Mouse (Mus musculus) CD4-positive helper T cell, adult 2 months (primary cell): ENCODE data around the gene Mitf.

ENCODE experiments used
- DNase-seq: peaks from one replicate; pipeline ENCODE4 v3.0.0-alpha.2; 2012; ENCODE audit warnings: low read depth, missing footprints, low spot score

Gene Mitf

DNA sequence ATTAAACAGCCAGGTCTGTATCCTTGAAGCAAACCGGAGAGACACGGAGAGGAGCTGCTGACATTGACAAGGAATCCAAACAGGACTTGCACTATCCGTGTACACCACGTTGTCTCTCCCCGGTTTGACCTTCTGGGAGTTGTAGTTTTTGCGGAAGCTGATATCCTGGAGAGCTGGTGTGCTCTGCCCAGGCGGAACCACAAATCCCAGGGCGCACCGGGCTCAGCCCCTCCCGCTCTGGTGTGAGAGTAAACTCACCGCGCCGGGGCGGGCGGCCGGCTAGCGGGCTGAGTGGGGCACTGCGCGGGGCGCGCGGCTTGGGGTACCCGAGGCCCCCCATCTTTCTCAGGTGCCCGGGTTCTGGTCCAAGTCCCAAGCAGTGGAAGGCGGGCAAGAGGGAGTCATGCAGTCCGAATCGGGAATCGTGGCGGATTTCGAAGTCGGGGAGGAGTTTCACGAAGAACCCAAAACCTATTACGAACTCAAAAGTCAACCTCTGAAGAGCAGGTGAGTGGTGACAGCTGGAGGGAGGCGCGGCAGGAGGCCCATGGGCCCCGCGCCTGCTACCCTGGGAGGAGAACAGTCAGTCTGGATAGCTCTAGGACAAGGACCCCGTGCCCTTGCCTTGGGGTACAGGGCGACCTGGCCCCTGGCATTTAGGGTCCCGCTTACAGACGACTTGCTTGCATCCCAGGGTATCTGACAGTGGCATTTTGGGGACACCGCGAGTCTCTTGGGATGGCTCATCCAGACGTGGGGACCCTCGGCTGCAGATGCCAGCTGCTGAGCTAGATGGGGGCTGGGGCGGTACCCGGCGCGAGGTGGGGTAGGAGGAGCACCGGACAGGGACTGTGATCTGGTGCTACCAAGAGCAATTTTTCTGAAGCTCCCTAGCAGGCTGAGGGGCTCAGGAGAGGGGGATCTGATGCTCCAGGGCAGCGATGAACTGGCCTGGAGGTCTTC, at the start of gene Mitf:
Mitf (plus strand) TSS at position 272 of the 963 bp plus-strand sequence.
- DNase-seq: peak; percentile 91

DNA sequence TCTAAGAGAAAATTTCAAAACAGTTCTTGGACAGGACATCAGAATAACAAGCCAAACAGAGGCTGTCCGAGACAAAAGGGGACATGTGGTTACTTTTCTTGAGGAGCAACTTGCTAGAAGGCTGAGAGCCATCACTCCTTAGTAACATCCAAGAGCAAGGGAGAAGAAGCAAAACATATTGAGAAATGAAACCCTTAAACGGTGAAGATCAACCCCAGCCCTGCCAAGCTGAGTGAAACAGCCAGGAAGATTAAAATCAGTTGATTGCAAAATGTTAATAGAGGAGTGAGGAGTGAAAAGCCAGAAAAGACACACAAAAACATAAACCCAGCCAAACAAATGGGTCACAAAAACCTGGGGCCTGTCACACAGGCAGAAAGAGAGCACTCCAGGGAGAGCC, 49.5 kb upstream of the Mitf start:
- no peak for DNase-seq

DNA sequence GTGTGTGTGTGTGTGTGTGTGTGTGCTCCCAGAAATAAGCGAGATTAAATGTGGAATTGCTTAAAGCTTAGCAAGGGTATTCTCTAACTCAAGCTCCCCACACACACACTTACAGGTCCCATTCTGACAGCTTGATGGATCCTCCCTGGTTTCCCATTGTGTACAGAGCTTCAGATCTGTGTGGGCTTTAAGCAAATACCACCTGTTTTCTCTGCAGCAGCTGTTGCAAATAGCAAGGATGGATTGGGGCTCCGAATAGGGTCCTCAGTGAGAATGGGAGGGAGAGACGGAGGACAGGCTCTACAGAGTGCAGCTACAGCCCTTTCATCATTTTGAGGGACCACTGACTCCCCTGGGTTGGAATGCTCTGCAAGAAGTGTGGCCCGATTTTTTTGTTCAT, 48.0 kb upstream of the Mitf start:
- no peak for DNase-seq

DNA sequence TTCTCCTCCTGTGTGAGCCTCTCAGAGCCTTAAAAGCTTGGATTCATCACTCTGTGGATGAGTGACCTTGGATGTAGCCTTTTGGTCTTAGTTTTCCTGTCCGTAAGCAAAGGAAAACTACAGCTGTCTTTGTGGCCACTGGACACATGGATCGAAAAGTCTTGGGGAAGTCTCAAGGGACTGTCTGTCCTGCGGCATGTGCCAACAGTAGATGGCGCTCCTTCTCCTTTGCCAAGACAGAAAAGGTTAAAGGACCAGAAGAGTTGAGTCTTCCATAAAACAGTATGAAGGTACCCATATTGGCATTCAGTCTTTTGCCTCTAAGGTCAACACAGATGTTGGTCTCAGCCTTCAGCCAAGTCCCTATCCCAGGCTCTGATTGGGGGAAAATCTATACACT, 47.6 kb upstream of the Mitf start:
- DNase-seq: peak; percentile 12

DNA sequence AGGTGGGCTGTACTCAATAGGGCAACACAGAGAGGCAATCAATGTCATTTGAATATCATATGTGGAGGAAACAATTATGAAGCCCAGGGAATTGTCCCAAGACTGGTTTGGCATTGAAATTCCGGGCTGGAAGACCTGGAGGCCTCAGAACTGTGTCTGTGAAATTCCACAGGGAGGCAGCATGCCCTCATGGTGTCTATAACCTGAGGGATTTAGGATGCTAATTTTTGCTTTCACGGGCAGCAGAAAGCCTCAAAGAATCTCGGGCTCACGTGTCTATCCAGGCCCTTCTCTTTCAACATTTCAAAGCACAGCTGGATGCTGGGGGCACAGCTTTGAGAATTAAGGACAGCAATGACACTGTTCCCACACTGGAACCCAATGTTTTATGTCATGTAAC, 45.5 kb upstream of the Mitf start:
- DNase-seq: no peak

DNA sequence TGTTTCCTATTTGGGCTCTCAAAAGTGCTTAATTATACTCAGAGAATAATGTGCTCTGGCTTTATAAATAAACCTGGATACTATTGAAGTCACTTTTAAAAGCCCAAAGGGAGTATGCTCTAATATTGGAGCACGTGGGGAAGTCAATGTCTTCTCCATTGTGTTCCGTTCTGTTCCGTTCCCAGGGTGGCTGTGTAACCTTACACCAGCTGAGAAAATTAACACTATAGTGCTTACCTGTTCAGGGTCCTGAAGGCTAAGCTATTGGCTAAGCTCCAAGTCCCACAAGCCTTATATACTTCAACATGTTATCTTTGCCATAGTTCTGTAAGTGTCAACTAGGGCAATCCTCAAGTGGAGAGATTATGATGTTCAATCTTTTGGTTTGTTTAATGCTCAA, 42.9 kb upstream of the Mitf start:
- DNase-seq: no peak

DNA sequence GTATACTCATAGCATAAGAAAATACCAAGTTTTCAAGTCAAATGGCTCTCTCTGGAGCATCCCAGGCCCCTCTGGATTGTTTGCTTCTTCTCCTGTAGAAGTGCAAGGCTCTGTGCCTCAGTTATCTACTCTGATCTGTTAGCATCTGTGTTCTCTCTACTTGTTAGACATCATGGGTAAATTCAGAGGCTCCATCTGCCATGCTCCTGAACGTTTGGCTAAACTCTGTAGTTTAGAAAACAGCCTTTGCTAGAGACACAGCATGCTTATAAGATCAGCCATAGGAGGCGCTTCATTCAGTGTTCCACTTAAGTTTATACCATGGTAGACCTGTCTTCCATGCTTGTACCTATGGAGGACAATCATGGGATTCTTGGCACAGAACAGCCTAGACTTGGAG, 39.0 kb upstream of the Mitf start:
- DNase-seq: no peak

DNA sequence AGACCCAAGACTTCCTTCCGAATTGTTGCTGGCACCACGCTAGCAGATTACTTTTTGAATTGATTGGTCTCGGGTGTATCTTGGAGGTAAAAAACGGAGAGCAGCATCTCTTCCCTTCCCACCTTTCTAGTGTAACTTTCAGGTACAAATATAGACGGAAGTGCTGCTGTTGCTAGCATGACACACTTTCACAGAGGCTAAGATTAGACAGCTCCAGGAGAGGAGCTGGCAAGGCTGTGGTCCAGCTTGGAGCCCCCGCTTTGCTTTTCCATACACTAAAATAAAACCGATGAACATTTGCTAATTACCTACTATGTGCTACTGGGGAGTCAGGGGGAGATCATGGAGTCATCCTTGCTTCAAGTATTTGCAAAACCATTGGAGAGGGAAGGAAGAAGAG, 37.3 kb upstream of the Mitf start:
- no peak for DNase-seq

DNA sequence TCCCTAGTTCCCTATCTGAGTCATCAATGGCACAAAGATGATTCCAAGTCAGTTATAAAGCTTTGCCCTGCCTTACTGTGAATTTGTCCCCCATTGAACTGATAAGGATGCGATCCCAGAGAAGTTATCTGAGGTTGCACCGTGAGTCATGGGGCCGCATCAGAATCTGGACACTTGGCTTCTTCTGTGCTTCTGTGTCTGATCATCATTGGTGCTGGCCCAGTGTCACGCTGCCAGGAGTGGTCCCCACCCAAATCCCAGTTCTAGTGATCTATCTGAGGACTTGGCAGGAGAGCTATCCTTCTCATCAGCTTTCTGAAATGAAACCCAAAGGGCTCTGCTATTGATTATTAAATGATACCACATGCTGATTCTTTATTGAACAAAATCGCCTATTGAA, 25.5 kb upstream of the Mitf start:
- no peak for DNase-seq

DNA sequence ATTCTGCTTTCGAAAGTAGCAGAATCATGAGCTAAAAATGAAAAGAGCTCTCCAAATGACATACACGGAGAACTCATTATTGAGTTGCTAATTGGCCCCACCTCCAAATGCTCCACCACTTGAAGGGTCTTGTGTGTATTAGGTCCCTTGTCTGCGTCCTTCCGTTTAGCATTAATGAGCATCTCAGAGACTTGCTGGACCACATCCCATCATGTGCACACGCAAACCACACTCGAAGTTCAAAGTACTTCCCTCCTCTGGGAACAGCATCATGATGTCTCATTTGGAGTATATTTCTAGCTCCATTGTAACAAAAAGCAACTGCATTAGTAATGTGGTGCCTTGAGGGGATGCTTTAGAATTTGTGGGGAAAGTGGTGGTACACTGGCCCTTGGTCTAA, 24.6 kb upstream of the Mitf start:
- DNase-seq: no peak

DNA sequence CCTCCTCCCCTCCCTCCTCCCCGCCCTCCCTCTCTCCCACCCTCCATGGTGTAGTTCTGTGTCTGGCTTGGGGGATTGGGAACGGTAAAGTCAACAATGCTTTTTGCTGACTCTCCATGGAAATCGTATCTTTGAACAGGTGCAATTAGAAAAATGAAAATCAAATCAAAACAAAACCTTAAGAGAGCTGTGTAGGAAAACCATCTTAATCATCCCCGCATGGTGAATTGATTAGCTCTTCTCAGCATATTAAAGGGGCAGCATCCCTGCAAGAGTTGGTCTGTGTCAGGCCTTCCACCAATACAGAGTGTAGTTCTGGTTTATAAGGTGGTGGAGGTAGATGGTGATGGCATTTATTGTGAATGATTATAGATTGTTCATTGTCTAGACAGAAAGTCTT, 20.0 kb upstream of the Mitf start:
- DNase-seq: no peak

DNA sequence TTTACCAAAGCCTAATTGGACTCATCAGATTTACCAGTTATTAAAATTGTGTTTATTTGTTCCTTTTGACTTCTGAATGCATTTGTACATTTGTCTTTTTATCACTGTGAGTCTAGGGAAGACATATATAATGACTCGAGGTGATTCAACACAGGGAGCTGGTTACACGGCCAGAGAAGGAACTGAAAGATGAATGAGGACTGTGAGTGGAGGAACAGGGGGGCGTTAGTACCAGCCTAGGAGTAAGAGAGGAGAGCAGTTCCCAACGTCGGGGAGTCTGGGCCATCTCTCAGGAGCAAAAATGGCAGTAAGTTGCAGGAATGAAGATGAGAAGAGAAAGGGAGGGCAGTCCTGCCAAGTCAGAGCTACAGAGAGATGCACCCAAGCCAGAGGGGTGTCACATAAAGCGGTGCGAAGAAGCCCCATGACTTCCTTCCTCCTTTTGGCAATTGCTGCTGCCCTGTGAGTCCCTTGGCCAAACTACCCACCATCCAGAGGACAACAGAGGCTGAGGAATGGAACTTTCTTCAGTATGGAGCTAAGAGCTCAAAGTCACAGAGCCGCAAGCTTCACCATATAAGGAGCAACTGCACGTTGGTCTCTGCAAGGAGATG, 18.4 kb upstream of the Mitf start:
- no peak for DNase-seq

DNA sequence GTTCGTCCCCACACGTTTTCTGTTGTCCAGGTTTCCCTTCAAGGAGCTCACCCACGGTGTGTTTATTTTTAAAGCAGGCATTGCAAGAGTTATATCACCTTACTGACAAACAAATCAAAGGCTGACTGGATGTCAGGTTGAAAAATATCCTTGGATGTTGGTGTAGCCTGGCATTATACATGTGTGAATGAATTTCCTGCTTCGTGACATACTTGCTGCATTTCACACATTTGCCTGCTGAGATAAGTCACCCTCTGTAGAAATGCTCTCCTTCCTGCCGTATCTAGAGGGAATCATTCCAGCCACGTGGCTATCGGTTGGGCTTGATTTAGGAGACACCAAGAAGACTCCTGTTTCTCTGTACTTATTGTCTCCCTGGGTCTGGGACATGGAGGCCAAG, 17.2 kb upstream of the Mitf start:
- DNase-seq: no peak

DNA sequence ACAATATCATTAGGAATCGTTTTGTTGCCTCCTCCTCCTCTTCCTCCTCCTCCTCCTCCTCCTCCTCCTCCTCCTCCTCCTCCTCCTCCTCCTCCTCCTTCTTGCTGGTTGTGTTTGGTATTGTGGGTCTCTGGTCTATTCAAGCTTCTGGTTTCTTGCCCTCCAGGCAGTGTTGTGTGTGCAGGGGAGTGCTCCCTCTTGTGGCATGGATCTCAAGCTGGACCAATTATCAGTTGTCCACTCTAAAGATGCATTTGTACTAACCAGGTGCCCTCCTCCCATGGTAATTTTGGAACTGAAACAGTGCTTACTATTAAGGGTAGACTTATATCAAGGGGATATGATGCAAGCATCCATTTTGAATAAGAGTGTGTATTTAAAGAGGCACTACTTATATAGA, 14.7 kb upstream of the Mitf start:
- no peak for DNase-seq

DNA sequence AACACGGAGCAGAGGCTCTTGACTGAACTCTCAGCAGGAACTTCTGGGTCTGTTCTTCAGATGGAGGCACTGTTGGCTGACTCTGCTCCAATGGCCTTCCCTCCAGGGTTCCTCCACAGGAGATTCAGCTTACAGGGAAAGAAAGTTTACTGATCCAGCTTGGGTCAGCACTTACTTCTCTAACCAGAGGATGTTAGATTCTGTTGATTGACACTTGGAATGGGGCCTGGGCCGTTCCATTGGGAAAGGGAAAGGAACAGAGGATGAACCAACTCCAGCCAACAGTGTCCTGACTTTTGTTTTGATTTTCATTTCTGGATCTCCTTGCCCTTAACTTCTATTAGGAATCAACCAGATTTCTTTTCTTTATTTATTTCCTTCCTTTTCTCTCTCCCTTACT, 11.7 kb upstream of the Mitf start:
- DNase-seq: no peak

DNA sequence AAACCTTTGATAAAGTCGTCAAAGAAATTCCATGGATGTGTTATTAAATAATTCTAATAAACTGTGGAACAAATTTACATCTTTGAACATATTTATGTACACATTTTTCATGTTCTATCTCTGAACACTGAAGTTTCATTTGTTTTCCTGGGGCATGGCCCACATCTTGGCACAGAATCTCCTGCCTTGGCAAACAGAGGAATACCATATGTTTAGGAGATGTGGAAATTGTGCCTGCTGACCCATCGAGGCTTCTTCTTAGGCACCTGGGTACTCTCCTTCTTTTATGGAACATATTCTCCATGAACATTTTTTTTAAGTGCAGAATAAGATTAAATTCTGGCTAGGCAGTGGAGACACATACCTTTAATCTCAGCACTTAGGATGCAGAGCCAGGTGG, 6.2 kb upstream of the Mitf start:
- DNase-seq: no peak

DNA sequence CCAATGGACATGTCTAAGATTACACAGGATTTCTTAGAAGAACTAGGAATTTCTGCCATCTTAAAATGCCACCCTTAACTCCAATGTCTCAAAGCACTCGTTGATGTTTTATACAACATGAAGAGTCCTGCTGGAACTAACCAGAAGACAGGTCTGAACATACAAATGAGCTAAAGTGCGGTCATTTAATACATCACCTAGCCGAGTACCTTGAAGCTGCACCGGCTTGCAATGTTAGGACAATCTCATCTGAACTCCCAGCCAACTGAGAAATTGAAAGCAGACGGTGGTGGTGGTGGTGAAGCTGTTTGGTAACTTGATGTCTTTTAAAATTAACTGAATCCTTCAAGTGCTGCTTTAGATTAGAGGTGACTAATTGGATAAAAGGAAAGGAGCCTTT, 801 bp upstream of the Mitf start:
- DNase-seq: no peak

DNA sequence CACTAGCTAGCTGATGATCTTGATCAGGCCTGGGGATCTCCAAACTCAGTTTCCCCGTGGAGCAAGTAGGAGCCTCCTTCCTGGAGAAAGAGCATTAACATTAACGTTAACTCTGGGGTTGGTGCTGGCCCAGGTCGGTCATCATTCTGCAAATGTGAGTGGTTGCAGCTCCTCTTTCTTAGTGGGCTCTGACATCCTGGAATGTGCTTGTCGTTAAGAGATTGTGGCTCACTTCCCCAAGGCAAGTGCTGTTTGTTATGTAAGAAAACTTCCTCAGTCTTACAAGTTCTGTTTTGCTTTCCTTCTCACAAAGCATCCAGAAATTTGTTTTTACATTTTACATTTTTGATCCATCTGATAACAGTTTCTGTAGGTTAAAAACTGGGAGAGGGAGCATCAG, 7.3 kb downstream of the Mitf start:
- no peak for DNase-seq

DNA sequence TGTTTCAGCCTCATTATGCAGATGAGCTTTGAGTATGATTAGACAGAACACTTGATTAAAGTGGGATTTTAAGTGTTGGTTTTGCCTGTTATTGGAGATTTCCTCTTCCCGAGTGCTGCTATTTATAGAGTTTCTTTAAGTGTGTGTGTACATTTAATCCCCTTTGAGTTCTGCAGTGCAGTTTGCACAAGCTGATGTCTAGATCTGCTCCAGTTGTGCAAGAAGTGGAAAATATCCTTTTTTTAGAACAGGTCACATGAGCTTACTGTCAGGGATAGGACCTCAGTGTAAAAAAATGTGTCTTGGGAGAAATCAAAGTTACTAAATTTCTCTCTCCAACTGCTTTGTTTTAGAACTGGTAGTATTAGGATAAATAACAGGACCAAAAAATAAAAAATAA, 8.9 kb downstream of the Mitf start:
- no peak for DNase-seq

DNA sequence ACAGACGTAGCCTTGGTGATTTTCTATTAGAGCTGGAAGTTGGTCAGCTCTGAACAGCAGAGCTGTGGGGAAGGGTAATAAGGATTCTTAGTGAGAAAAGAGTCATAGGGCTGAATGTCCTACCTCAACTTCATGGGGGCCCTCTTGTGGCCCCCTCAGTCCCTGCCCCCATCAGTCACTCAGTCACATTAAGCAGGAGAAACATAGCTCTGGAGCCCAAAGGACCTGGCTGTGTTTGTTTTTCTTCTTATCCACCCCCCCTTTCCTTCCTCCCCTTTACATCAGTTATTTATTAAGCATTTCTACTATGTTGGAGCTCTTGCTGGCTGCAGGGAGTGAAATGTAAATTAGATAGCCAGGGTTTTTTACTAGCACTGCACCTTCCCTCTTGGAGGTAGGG, 10.0 kb downstream of the Mitf start:
- DNase-seq: no peak

DNA sequence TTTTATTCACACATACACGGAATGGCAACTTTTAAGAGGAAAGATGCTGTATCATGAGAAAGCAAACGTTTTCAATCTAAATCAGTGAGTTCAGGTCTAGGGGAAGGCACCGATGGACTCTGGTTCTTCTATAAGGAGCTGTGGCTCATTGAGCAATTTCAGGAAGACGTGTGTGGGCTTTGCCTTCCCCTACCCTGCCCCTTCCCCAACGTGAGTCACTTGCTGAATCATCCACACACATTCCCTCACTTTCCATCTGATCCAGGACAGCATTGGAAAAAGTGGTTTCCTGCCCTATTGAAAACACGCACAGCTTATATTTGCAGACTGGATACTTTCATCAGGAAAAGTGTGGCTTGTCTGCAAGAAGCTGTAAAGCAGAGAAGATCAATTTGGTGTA, 11.3 kb downstream of the Mitf start:
- DNase-seq: no peak

DNA sequence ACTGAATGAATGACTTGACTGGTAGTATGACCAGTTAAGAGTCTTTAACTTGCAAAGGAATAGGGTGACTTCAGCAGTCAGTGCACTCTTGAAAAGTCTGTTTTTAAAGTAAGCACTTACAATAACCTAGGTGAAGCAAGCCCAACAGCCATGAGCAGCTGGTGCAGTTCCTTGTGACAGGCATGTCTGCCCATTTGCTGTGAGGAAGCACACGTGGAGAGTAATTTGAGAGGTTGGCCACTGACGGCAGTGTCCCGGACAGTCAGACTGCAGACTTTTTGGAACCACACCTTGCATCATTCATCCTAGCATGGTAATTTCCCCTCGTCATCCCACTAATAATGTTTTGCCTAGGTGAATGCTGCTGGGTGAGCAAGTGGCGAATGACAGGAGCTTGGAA, 12.1 kb downstream of the Mitf start:
- DNase-seq: no peak

DNA sequence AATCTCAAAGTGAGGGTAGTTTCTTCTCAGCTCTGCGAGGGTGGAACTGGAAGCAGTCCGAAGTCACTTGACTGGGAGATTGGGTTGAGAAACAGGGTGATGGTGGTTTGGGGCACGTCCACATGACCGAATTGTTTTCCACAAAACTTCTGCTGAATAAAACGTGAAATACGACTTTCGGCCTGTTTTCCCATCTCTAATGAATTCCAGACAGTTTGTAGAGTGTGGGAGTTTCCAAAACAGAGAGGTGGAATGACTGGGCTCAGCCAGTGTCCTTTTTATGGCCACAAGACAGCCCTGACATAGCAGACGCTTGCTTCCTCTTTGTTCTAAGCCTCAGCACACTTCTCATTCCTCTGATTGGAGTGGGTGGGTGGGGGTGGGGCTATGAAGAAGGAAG, 13.7 kb downstream of the Mitf start:
- DNase-seq: no peak
